Mouse (Mus musculus) limb, embryonic 12.5 days (tissue): ENCODE measurements at regions not wholly inside any gene's neighbourhood (a gene's known extent, or its start where the extent isn't known, plus 50 kb on each side); places are given as distances from the start of the nearest gene placed in this dataset.

Experiments used
- ATAC-seq: fragments of 200-750 bp; cut with Nextera tagmentation; 2 replicates; pipeline ENCODE4 v1.8.0; 2017; ENCODE audit warnings: low read depth, moderate TSS enrichment; ENCODE audit not compliant: insufficient number of reproducible peaks, insufficient read depth, low FRiP score, low TSS enrichment
- H3K27ac ChIP-seq: fragments of 300-500 bp; sonication (generic); 2 replicates; pipeline ENCODE4 v1.5.1; 2016; ENCODE audit warnings: mild to moderate bottlenecking, moderate library complexity
- H3K27me3 ChIP-seq: fragments of 300-500 bp; sonication (generic); 2 replicates; pipeline ENCODE4 v1.6.1; 2016; ENCODE audit warnings: mild to moderate bottlenecking, moderate library complexity
- H3K36me3 ChIP-seq: fragments of 300-500 bp; sonication (generic); 2 replicates; pipeline ENCODE4 v1.6.1; 2016; ENCODE audit warnings: mild to moderate bottlenecking, moderate library complexity
- H3K4me1 ChIP-seq: fragments of 300-500 bp; sonication (generic); replicated peaks from 2 replicates; pipeline ENCODE4 v1.6.1; 2016
- H3K4me2 ChIP-seq: fragments of 300-500 bp; sonication (generic); 2 replicates; pipeline ENCODE4 v1.6.1; 2016; ENCODE audit warnings: mild to moderate bottlenecking, moderate library complexity
- H3K4me3 ChIP-seq: fragments of 300-500 bp; sonication (generic); replicated peaks from 2 replicates; pipeline ENCODE4 v1.5.1; 2016; ENCODE audit warnings: mild to moderate bottlenecking
- H3K9ac ChIP-seq: fragments of 300-500 bp; sonication (generic); replicated peaks from 2 replicates; pipeline ENCODE4 v1.6.1; 2016; ENCODE audit warnings: mild to moderate bottlenecking, moderate library complexity
- H3K9me3 ChIP-seq: fragments of 300-500 bp; sonication (generic); 2 replicates; pipeline ENCODE4 v1.6.1; 2016; ENCODE audit warnings: mild to moderate bottlenecking, moderate library complexity
- WGBS: fragments of 180-500 bp; shearing (Covaris S2); methylation state at CpG from one replicate; pipeline ENCODE4 v1.1.7; 2016; 5-methylcytosine and 5-hydroxymethylcytosine counted together

DNA sequence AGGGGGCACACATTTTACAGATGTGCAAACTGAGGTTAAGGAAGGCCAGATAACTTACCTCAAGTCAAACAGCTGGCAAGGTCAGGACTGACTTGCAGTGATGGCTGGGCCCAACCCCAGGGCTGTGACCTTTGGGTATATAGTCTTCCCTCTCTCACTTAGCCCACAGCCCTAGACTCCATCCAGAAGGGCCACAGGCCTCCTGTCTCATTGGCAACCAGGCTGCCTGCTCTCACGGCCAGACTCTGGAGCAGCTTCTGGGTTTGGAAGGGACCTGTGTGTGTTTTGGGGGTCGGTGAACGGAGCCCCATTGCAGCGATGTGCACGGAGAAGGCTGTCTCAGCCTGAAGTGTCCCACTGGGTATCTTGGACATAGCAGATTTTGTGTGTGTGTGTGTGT lies 70.2 kb upstream of the Wnt7b start:
- 82% methylated on average over 5 of the region's 5 CpGs for WGBS
- no peaks in the 10 kb centered on the region for H3K9me3 ChIP-seq
- H3K4me3 ChIP-seq: no peak overlapping the region
- no peaks in the 10 kb centered on the region for H3K36me3 ChIP-seq
- ATAC-seq: no peak
- H3K4me1 ChIP-seq: peaks cover 30% of the 10 kb centered on the region
- H3K4me2 ChIP-seq: 0 out of 2 replicates have a peak overlapping the region, but pooled peaks have one; percentile 52
- no peak overlapping the region for H3K9ac ChIP-seq
- peak overlapping the region; percentile 94; the same call in 1 of the 2 replicates for H3K27ac ChIP-seq
- peaks cover 22% of the 10 kb centered on the region for H3K27me3 ChIP-seq

DNA sequence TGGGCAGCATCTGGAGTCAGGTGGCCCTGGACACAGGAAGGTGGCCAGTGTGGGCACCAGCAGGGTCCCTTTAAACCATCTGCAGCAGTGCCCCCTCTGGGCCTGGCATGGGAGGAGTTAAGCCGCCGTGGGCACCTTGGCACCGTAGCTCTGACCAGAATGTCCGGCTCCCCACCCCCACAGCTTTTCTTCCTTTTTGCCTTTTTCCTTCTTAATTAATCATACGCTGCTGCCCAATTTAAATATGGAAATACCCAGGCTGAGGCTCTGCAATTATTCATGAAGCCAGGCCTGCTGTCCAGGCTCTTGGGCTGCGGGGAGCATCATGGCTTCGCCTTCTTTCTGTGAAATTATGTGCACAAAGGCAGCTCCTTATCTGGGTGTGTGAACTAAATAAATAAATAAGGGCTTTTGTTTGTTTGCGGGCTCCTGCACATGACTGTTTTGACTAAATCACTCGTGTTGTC lies 70.6 kb upstream of the Wnt7b start:
- Histone ChIP-seq H3K4me1 (peaks cover 30% of the 10 kb centered on the region), H3K27ac (peak overlapping the region; percentile 94), H3K9ac (peak overlapping the region; percentile 63; the same call in 1 of the 2 replicates), H3K36me3 (no peaks in the 10 kb centered on the region), H3K9me3 (no peaks in the 10 kb centered on the region), H3K4me2 (peak overlapping the region; percentile 52), H3K27me3 (peaks cover 19% of the 10 kb centered on the region; the same call in 1 of the 2 replicates), H3K4me3 (no peak overlapping the region)
- 78% methylated on average over 9 of the region's 9 CpGs for WGBS
- no peak for ATAC-seq

GRCm38 (mm10) chr15:85653421-85654401 lies 71.4 kb upstream of the Wnt7b start:
- Histone ChIP-seq H3K4me3 (peak overlapping the region; percentile 26), H3K4me2 (peak overlapping the region; percentile 52), H3K9me3 (no peaks in the 10 kb centered on the region)

GRCm38 (mm10) chr15:85654791-85655190 lies 72.5 kb upstream of the Wnt7b start:
- H3K27me3 ChIP-seq: peaks cover 22% of the 10 kb centered on the region
- no peak overlapping the region for H3K27ac ChIP-seq
- no peaks in the 10 kb centered on the region for H3K36me3 ChIP-seq
- no peak overlapping the region for H3K9ac ChIP-seq
- no peak overlapping the region for H3K4me3 ChIP-seq
- no peak for ATAC-seq
- H3K4me1 ChIP-seq: peaks cover 30% of the 10 kb centered on the region
- no peak overlapping the region for H3K4me2 ChIP-seq
- no peaks in the 10 kb centered on the region for H3K9me3 ChIP-seq
- 86% methylated on average over 3 of the region's 3 CpGs for WGBS

More at GRCm38 (mm10) chr15:85653421-85654401, 71.4 kb upstream of the Wnt7b start:
- Histone ChIP-seq H3K27me3 (peaks cover 21% of the 10 kb centered on the region), H3K9ac (peak overlapping the region; percentile 63), H3K4me1 (peaks cover 30% of the 10 kb centered on the region), H3K27ac (peak overlapping the region; percentile 94), H3K36me3 (no peaks in the 10 kb centered on the region)
- ATAC-seq: peak; percentile 57
- WGBS: 53% methylated on average over 32 of the region's 32 CpGs

DNA sequence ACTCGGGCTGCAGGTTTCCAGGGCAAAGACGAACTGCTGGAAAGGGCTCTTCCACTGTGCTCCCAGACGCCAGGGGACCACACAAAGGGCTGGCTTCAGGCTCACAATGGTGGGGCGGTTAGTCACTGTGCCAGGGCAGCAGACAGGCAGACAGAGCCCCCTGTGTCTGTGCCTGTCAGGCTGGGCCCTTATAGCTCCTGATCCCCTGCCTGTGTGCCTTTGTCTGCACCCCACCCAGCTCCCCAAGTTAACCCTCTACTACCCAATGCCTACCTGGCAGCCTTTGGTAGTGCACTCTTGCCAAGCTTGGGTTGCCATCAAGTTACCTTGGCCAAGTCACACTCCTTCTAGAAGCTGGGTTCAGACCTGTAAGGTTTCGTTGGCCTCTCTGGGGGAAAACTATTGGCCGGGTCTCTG lies 73.5 kb upstream of the Wnt7b start:
- peaks cover 23% of the 10 kb centered on the region for H3K27me3 ChIP-seq
- no peak for ATAC-seq
- H3K9me3 ChIP-seq: no peaks in the 10 kb centered on the region
- no peak overlapping the region for H3K9ac ChIP-seq
- no peaks in the 10 kb centered on the region for H3K36me3 ChIP-seq
- no peak overlapping the region for H3K4me3 ChIP-seq
- H3K4me2 ChIP-seq: no peak overlapping the region
- H3K27ac ChIP-seq: no peak overlapping the region
- 51% methylated on average over 6 of the region's 6 CpGs for WGBS
- H3K4me1 ChIP-seq: peaks cover 33% of the 10 kb centered on the region

- Histone ChIP-seq H3K27ac (no peak overlapping the region), H3K27me3 (peaks cover 27% of the 10 kb centered on the region), H3K4me2 (no peak overlapping the region), H3K4me1 (peaks cover 34% of the 10 kb centered on the region), H3K9ac (no peak overlapping the region), H3K4me3 (no peak overlapping the region), H3K36me3 (peaks cover 4% of the 10 kb centered on the region; the same call in 1 of the 2 replicates), H3K9me3 (no peaks in the 10 kb centered on the region)
- ATAC-seq: no peak
- WGBS: 66% methylated on average over 6 of the region's 6 CpGs
Measured at GRCm38 (mm10) chr15:85656852-85657251, 74.6 kb upstream of the Wnt7b start.

GRCm38 (mm10) chr15:85657441-85657989 lies 75.2 kb upstream of the Wnt7b start:
- H3K4me3 ChIP-seq: no peak overlapping the region
- ATAC-seq: no peak
- H3K9ac ChIP-seq: no peak overlapping the region
- peaks cover 4% of the 10 kb centered on the region; the same call in 1 of the 2 replicates for H3K36me3 ChIP-seq
- 68% methylated on average over 8 of the region's 8 CpGs for WGBS
- H3K4me2 ChIP-seq: no peak overlapping the region
- H3K27ac ChIP-seq: no peak overlapping the region
- no peaks in the 10 kb centered on the region for H3K9me3 ChIP-seq
- H3K4me1 ChIP-seq: peaks cover 33% of the 10 kb centered on the region
- H3K27me3 ChIP-seq: peaks cover 34% of the 10 kb centered on the region

DNA sequence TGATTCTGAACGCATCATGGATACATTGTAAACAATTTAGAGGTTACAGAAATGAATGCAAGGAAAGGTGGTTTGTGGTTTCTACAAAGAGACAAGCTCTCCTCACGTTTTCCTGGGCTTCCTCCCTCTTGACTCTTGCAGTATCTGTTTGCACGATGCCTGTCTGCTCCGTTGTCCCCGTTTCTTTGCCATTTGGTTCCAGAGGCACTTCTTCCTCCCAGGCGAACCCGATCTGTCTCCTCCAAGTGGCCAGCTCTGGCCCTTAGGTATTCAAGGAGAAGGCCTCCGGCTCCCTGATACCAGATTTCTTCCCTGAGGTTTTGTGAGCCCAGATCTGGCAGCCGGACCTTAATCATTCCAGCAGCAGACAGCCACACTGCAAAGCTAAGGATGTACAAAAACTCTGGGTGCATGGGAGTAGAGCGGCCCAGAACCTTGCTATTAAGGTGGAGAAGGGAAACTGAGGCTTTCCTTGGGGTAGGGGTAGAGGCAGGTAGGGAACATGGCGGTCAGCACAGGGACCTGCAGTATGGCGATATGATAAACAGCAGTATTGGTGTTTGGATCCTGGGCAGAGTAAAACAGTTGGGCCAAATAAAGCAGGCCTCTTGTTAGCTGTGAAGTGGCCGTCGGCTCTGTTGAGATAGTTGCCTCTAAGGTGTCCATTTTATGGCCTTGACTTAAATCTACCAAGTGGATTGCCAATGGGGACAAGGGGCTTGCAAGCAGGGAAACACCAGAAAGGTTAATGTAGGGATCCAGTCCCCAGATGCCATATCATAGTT lies 76.0 kb upstream of the Wnt7b start:
- H3K27me3 ChIP-seq: peaks cover 42% of the 10 kb centered on the region

DNA sequence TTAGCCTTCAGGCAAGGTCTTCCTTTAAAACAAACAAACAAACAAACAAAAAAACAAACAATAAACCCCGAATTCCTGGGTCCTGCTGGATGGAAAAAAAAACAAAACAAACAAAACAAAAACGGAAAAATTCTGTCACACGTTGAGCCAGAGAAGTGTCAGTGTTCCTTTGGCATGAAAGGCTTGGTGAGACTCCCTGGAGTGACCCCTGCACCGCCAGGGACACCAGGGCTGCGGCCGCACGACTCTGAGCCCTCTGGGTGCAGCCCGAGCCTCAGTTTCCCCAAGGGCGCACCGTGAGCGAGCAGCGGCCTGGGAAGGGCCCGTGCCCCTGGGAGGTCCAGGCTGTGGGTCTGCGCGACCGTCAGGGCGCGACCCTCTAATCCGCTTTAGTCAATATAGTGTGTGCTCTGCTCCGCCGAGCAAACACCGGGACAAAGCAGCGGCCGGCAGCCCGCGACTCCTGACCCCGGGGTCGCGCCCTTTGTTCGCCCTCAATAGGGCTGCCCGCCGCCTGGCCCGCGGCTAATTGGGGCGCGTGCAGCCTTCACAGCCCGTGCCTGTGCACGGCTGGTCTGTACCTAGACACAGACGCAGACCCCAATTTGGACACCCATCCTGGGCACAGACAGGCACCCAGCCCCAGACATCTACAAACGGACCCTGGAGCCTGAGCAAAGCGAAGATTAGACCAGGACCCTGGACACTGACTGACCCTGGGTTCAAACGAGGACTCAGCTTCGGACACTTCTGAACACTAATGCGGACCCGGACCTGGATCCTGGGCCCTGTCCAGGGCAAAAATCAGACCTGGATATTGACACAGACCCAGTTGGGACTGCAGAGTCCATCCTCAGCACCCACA lies 74.0 kb upstream of the Ppara start:
- ATAC-seq: no peak
- Histone ChIP-seq H3K4me3 (no peak overlapping the region; the same call in 1 of the 2 replicates), H3K4me2 (peak overlapping the region; percentile 32), H3K9me3 (no peaks in the 10 kb centered on the region), H3K4me1 (peaks cover 6% of the 10 kb centered on the region), H3K36me3 (peaks cover 4% of the 10 kb centered on the region; the same call in 1 of the 2 replicates), H3K9ac (peak overlapping the region; percentile 34; the same call in 1 of the 2 replicates), H3K27ac (no peak overlapping the region), H3K27me3 (peaks cover 60% of the 10 kb centered on the region)
- WGBS: 11% methylated on average over 45 of the region's 45 CpGs

More for the DNA sequence above, 76.0 kb upstream of the Wnt7b start:
- H3K4me2 ChIP-seq: no peak overlapping the region
- WGBS: 63% methylated on average over 14 of the region's 14 CpGs
- no peak overlapping the region for H3K9ac ChIP-seq
- peaks cover 25% of the 10 kb centered on the region for H3K4me1 ChIP-seq
- H3K4me3 ChIP-seq: no peak overlapping the region
- no peak for ATAC-seq
- no peak overlapping the region for H3K27ac ChIP-seq
- no peaks in the 10 kb centered on the region for H3K9me3 ChIP-seq
- H3K36me3 ChIP-seq: peaks cover 4% of the 10 kb centered on the region; the same call in 1 of the 2 replicates

DNA sequence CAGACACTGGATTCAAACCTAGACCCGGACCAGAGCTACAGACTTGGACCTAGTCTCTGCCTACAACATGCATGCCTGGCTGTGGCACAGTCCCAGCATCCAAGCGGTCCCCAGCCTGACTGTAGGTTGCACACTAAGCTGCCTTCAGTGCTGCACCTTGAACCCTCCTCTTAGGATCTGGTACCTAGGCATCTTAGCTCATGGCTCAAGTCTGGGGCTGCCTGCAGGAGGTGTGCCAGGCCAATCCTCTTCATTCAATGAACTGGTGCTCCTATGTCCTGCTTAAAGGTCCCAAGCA lies 73.4 kb upstream of the Ppara start:
- no peak overlapping the region for H3K27ac ChIP-seq
- WGBS: 74% methylated on average over 2 of the region's 2 CpGs
- H3K4me2 ChIP-seq: peak overlapping the region; percentile 32; the same call in 1 of the 2 replicates
- H3K4me3 ChIP-seq: no peak overlapping the region
- H3K9ac ChIP-seq: no peak overlapping the region
- ATAC-seq: no peak
- H3K27me3 ChIP-seq: peaks cover 61% of the 10 kb centered on the region
- H3K36me3 ChIP-seq: peaks cover 4% of the 10 kb centered on the region; the same call in 1 of the 2 replicates
- peaks cover 5% of the 10 kb centered on the region for H3K4me1 ChIP-seq
- H3K9me3 ChIP-seq: no peaks in the 10 kb centered on the region
